Mouse (Mus musculus): ENCODE data around the gene Ngb.
A peak's percentile ranks its signal among the peaks of the same experiment; 100 is the strongest.

Ngb gene

GRCm38 (mm10) chr12:87102165-87102631 lies at the start of gene Ngb:
Gene Ngb (minus strand): TSS chr12:87102539.
- no peak for DNase-seq (ENCODE audit: low spot score)

GRCm38 (mm10) chr12:87149471-87149870 lies 47.1 kb upstream of the Ngb start:
- DNase-seq (ENCODE audit: low spot score), result no peak

- no peak for DNase-seq (ENCODE audit: low spot score)
These were observed 45.8 kb upstream of the Ngb start for GRCm38 (mm10) chr12:87148136-87148535.

GRCm38 (mm10) chr12:87147395-87148089 lies 45.2 kb upstream of the Ngb start, which contains the start of gene Pomt2:
Gene Pomt2 (minus strand): TSS chr12:87147968.
- peak; percentile 82 for DNase-seq (ENCODE audit: low spot score)

- DNase-seq (ENCODE audit: low spot score), result peak; percentile 73
These were observed 44.6 kb upstream of the Ngb start, which contains the start of gene Gstz1 for GRCm38 (mm10) chr12:87146966-87147365. Gene Gstz1 (plus strand): TSS chr12:87147165.

GRCm38 (mm10) chr12:87142156-87142555 lies 39.8 kb upstream of the Ngb start:
- no peak for DNase-seq (ENCODE audit: low spot score)

- no peak for DNase-seq (ENCODE audit: low spot score)
These were observed 36.4 kb upstream of the Ngb start for GRCm38 (mm10) chr12:87138768-87139167.

GRCm38 (mm10) chr12:87138342-87138701 lies 36.0 kb upstream of the Ngb start:
- DNase-seq (ENCODE audit: low spot score), result no peak

- DNase-seq (ENCODE audit: low spot score), result no peak
These were observed 35.4 kb upstream of the Ngb start for GRCm38 (mm10) chr12:87137439-87138341.

- DNase-seq (ENCODE audit: low spot score), result no peak
These were observed 30.4 kb upstream of the Ngb start for GRCm38 (mm10) chr12:87132784-87133183.

GRCm38 (mm10) chr12:87132210-87132609 lies 29.9 kb upstream of the Ngb start:
- no peak for DNase-seq (ENCODE audit: low spot score)

GRCm38 (mm10) chr12:87131619-87132018 lies 29.3 kb upstream of the Ngb start:
- peak; percentile 9 for DNase-seq (ENCODE audit: low spot score)

GRCm38 (mm10) chr12:87131181-87131580 lies 28.8 kb upstream of the Ngb start:
- no peak for DNase-seq (ENCODE audit: low spot score)

- DNase-seq (ENCODE audit: low spot score), result no peak
These were observed 27.9 kb upstream of the Ngb start for GRCm38 (mm10) chr12:87130224-87130623.

GRCm38 (mm10) chr12:87127256-87127655 lies 24.9 kb upstream of the Ngb start:
- DNase-seq (ENCODE audit: low spot score), result no peak

GRCm38 (mm10) chr12:87121918-87122589 lies 19.7 kb upstream of the Ngb start:
- no peak for DNase-seq (ENCODE audit: low spot score)

GRCm38 (mm10) chr12:87107357-87107977 lies 5.1 kb upstream of the Ngb start:
- no peak for DNase-seq (ENCODE audit: low spot score)

- DNase-seq (ENCODE audit: low spot score), result no peak
These were observed 2.5 kb upstream of the Ngb start for GRCm38 (mm10) chr12:87104796-87105195.

GRCm38 (mm10) chr12:87103471-87103870 lies 1.1 kb upstream of the Ngb start:
- DNase-seq (ENCODE audit: low spot score), result no peak

- DNase-seq (ENCODE audit: low spot score), result no peak
These were observed 2.0 kb downstream of the Ngb start for GRCm38 (mm10) chr12:87100331-87100730.

- DNase-seq (ENCODE audit: low spot score), result no peak
These were observed 8.7 kb downstream of the Ngb start for GRCm38 (mm10) chr12:87093671-87094070.

- DNase-seq (ENCODE audit: low spot score), result peak; percentile 45
These were observed 9.1 kb downstream of the Ngb start for GRCm38 (mm10) chr12:87093249-87093648.

Measured in ovary, postnatal 14 days (tissue).